Mouse (Mus musculus) cerebellum, postnatal 36 days (tissue): ENCODE results near the gene Gpr146.

Experiments
- DNase-seq, 2 experiments: peaks; one replicate each; pipeline ENCODE4 v3.0.0; 2021 to 2022; ENCODE audit warnings: mixed read lengths in 2 of 2

The Gpr146 gene

DNA sequence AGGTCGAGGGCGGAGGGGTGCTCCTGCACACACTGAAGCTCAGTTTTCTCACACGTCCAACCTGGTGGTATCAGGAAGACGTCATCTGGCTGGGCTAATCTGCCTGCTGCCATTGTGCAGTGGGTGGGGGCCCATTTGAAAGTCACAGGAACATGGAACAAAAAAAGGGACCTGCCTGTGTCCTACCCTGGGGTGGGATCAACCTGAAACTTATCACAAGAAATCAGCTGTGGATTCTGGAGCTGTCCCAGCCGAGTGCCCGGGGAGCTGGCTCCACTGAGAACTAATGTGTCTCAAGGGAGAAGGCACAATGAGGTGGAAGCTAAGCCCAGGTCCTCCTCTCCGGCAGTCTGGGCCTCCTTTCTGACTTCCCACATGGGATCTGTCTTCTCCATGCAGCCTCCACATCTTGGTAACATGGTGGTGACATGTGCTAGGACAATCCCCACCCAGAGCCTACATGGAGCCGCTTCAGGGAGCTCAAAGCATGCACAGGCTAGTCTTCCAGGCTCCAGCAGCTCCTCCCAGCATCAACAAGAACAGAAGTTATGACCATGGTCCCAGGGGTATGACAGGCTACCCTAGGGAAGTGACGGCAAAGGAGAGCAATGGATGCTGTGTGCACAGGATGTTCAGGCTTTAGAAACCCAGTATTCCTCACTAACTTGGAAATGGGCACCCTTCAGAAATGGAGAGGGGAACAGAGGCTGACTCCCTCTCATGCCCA is 56.5 kb downstream of the Gpr146 start:
- DNase-seq = no peak

DNA sequence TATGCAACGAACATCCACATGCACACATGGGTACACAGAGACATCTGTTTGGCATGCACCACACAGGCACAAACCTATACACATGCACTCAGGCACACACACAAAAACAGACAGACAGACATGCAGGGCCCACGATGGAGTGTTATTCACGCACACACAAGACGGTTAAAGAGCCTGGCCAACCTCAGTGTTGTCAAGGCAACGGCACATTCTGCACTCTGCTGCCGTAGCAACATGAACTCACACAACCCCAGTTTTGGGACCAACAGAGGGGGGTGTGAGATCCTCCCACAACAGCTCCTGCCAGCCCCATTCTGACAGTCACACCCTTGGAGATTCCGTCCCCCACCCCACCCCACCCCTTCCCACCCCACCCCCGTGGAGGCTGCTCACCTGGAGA is 57.4 kb downstream of the Gpr146 start:
- no peak for DNase-seq

- DNase-seq = no peak
Measured at GRCm38 (mm10) chr5:139437769-139438168, 60.3 kb downstream of the Gpr146 start.

- DNase-seq = no peak
Measured at GRCm38 (mm10) chr5:139438440-139438839, 60.9 kb downstream of the Gpr146 start.

- DNase-seq = peak; percentile 29 to 46
Measured at GRCm38 (mm10) chr5:139440451-139440850, 63.0 kb downstream of the Gpr146 start.

DNA sequence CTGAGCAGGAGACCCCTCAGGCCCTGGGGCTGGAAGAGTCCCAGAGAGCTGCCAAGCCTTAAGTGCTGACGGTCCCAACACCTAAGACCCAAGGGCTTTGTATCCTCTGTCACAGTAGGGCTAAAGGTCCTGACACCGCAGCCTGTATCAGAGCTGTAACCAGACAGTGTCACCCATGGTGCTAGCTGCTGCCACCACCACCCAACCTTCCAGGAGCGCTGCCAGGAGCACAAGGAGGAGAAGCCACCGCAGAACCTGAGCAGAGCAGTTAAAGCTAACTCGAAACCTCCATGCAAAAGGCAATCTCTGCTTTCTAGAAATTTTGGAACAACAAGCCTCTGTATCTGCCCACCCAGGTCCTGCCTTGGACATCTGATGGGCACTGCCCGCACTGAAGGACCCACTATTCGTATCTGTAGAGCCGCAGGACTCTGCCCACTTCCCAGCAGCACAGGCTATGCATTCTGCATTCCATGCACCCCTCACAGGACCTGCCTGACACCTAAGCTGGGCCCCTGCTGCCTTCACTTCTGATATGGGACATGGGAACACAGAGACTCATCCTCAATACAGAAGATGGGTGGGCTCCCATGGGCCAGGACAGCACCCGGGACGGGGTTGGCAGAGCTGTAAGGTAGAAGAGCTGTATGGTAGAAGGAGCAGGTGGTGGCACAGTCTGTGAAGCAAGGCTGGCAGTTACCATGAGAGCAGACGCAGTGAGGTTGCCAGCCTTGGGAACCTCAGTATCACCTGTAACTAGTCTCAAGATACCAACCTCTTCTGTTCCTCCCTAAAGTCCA is 63.6 kb downstream of the Gpr146 start:
- peak; percentile 46 to 53 for DNase-seq

DNA sequence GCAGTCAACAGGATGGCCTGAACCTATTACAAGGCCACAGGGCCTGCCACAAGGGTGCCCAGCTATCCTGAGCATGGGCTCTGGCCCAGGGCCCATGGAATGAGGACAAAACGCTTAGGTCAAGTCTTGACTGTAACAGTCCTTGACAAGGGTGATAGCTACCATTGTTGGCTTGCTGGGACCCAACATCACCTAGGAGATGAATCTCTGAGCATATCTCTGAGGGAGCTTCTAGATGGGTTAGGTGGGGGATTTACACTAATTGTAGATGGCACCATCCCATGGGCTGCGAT is 64.2 kb downstream of the Gpr146 start:
- no peak for DNase-seq

DNA sequence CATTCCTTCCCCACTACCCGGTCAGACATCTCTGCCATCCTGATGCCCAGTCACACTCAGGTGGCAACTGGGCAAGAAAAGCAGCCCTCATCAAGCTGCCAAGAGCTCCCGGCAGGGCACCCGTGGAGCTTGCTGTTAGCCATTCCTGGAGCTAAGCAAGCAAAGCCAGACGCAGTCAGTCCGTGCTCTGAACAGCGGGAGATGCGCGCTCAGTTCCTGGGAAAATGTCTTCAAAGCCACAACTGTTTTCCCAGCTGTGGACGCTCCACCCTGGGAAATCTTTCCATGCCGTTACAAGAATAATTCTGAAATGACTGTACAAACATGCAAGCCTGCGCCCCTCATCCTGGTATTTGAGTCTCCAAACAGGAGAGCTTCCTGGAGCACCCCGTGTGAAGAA is 64.9 kb downstream of the Gpr146 start:
- DNase-seq = peak; percentile 33 to 39

- DNase-seq = no peak
Measured at GRCm38 (mm10) chr5:139442962-139443361, 65.5 kb downstream of the Gpr146 start.

- no peak for DNase-seq
Measured at GRCm38 (mm10) chr5:139445258-139445657, 67.8 kb downstream of the Gpr146 start.
